Comparison of ENCODE assay signal across 9 mouse cellular contexts in genomic region chr4:148770582-148771408, GRCm38 (mm10). TPM values are rescaled to one million over a fixed set of nuclear protein-coding genes. Genes with fewer than 3 reads are reported as not detected.
A peak's percentile ranks its signal among the peaks of the same experiment; 100 is the strongest.
DNase-seq lines count a peak whose midpoint lies in the region; ATAC-seq and TF ChIP-seq lines count a peak whose summit lies in the region.
"Had no signal": no experiment of that assay in that cellular context is flagged by ENCODE, and none has a peak within 500 bp of the region (broad histone marks: within the 10 kb centered on the region; RNA-seq: fewer than 3 reads in every experiment).

No protein-coding gene starts in this region.

- 0 out of 2 replicates have a peak overlapping the region, but pooled peaks have one; percentile 1 for H3K4me2 ChIP-seq in heart, embryonic 15.5 days
- H3K4me2 ChIP-seq in hindbrain, embryonic 13.5 days: peak overlapping the region; percentile 46
- H3K4me2 ChIP-seq in myocyte (ENCODE audit: low read depth): no peak overlapping the region

- WGBS in heart, embryonic 15.5 days: 25% methylated on average over 21 of the region's 21 CpGs
- 2% methylated on average over 21 of the region's 21 CpGs for WGBS in hindbrain, embryonic 13.5 days

- ATAC-seq in heart, embryonic 15.5 days (replicated peaks; ENCODE audit: insufficient number of reproducible peaks, insufficient read depth, low FRiP score, low read depth): peak; percentile 21; the same call in 1 of the 2 replicates
- peak; percentile 37 for ATAC-seq in hindbrain, embryonic 13.5 days (ENCODE audit: low FRiP score)

- H3K27ac ChIP-seq in heart, embryonic 15.5 days: 0 out of 2 replicates have a peak overlapping the region, but pooled peaks have one; percentile 1
- H3K27ac ChIP-seq in hindbrain, embryonic 13.5 days: no peak overlapping the region

- intact Hi-C loops in heart, postnatal 36 days (cut with DNase I): no loop called here

- peaks cover 29% of the 10 kb centered on the region for H3K27me3 ChIP-seq in heart, embryonic 15.5 days
- H3K27me3 ChIP-seq in hindbrain, embryonic 13.5 days: peaks cover 66% of the 10 kb centered on the region
- H3K27me3 ChIP-seq in myocyte (ENCODE audit: control insufficient read depth, insufficient read depth, insufficient read length): peaks cover 25% of the 10 kb centered on the region

- no peak overlapping the region for H3ac ChIP-seq in myocyte (ENCODE audit: control insufficient read depth, insufficient read length)

- H3K79me2 ChIP-seq in myocyte (ENCODE audit: control insufficient read depth, insufficient read depth): no peaks in the 10 kb centered on the region

- DNase-seq in heart, postnatal 36 days: no peak
- peak; percentile 29 for DNase-seq in embryo, embryonic 11.5 days (ENCODE audit: low read depth, low spot score)
- no peak for DNase-seq in left cerebral cortex, adult 11 months (ENCODE audit: low spot score)
- DNase-seq in adrenal gland, postnatal 14 days: no peak
- no peak for DNase-seq in frontal cortex, adult 2 months (ENCODE audit: extremely low spot score in 1 of 2, low spot score in 1 of 2)
- DNase-seq: adrenal gland, postnatal 25 days had no signal

- no peaks in the 10 kb centered on the region for H3K9me3 ChIP-seq in heart, embryonic 15.5 days (replicated peaks)
- no peaks in the 10 kb centered on the region for H3K9me3 ChIP-seq in hindbrain, embryonic 13.5 days

- no peak for TF ChIP-seq POLR2A in myocyte (IDR thresholded peaks at IDR 0.05; ENCODE audit: insufficient read length, low read depth)

- peaks cover 40% of the 10 kb centered on the region for H3K4me1 ChIP-seq in heart, embryonic 15.5 days (replicated peaks)
- H3K4me1 ChIP-seq in hindbrain, embryonic 13.5 days (replicated peaks): peaks cover 66% of the 10 kb centered on the region

- H3K4me3 ChIP-seq in heart, embryonic 15.5 days: no peak overlapping the region
- no peak overlapping the region for H3K4me3 ChIP-seq in hindbrain, embryonic 13.5 days
- H3K4me3 ChIP-seq in myocyte: no peak overlapping the region

- no peaks in the 10 kb centered on the region for H3K36me3 ChIP-seq in heart, embryonic 15.5 days
- H3K36me3 ChIP-seq in hindbrain, embryonic 13.5 days: no peaks in the 10 kb centered on the region
- no peaks in the 10 kb centered on the region for H3K36me3 ChIP-seq in myocyte (ENCODE audit: control insufficient read depth, insufficient read depth)

- H3K9ac ChIP-seq in heart, embryonic 15.5 days: no peak overlapping the region
- H3K9ac ChIP-seq in hindbrain, embryonic 13.5 days: no peak overlapping the region

TF ChIP-seq in myocyte, 11 proteins besides CTCF, POLR2A, EP300 and RAD21:
- TF ChIP-seq USF1 (IDR thresholded peaks at IDR 0.05; ENCODE audit: low read depth) (no peak), MYOG (IDR thresholded peaks at IDR 0.05; ENCODE audit: control insufficient read depth in 1 of 3, insufficient read depth in 1 of 3, insufficient read length in 2 of 3, low read depth in 2 of 3) (peak in 2 of 3 experiments; percentile 32 to 39), MYOD1 (IDR thresholded peaks at IDR 0.05; ENCODE audit: control insufficient read depth in 1 of 3, insufficient read length in 2 of 3, low read depth in 2 of 3) (peak in 2 of 3 experiments; percentile 24 to 62)

RNA-seq across cellular contexts. Expression of gene Casz1, which starts 33.4 kb away (rescaled TPM):
- 20.7 and 22.6 TPM in 2 replicates for polyA plus RNA-seq in heart, embryonic 15.5 days (2015; fragmentation: Nextera tagmentation; extraction: Ambion mirVana)
- total RNA-seq in heart, postnatal 36 days (2021): 10 to 100 TPM; 38.7 to 45.3 TPM
- polyA plus RNA-seq in hindbrain, embryonic 13.5 days (2015; fragmentation: Nextera tagmentation; extraction: Ambion mirVana): 6.7 and 8.1 TPM in 2 replicates
- polyA plus RNA-seq in myocyte (2012; fragmentation: generic; extraction: Trizol): 11.1 TPM
- 7.0 and 7.2 TPM in 2 replicates for total RNA-seq in adrenal gland, postnatal 14 days (2021)
- 0.78 and 0.82 TPM in 2 replicates for polyA plus RNA-seq in frontal cortex, adult 2 months (2012; rRNA removed)
